Mouse (Mus musculus) thymus, adult 2 months (tissue): ENCODE data around the gene Olfr1377. TPM values are rescaled to one million over a fixed set of nuclear protein-coding genes. Genes with fewer than 3 reads are reported as not detected.

Source experiments
- DNase-seq: peaks from one replicate; pipeline ENCODE4 v3.0.0; 2021
- H3K27ac ChIP-seq: fragments of 200-500 bp; 2 replicates; pipeline ENCODE4 v1.5.1; 2012; ENCODE audit warnings: low read length, control low read depth; ENCODE audit not compliant: control insufficient read depth, insufficient read depth
- H3K27me3 ChIP-seq: fragments of 200-500 bp; 2 replicates; pipeline ENCODE4 v1.6.1; 2012; ENCODE audit warnings: mild to moderate bottlenecking, low read length, moderate library complexity, mixed read lengths; ENCODE audit not compliant: control insufficient read depth, insufficient read depth
- H3K36me3 ChIP-seq: fragments of 200-500 bp; 2 replicates; pipeline ENCODE4 v1.6.1; 2012; ENCODE audit warnings: mild to moderate bottlenecking, low read length, moderate library complexity; ENCODE audit not compliant: control insufficient read depth, insufficient read depth
- H3K4me1 ChIP-seq: fragments of 200-500 bp; replicated peaks from 2 replicates; pipeline ENCODE4 v1.6.1; 2012; ENCODE audit warnings: low read length; ENCODE audit not compliant: control insufficient read depth, insufficient read depth
- H3K4me3 ChIP-seq: fragments of 200-500 bp; 2 replicates; pipeline ENCODE4 v1.5.1; 2012; ENCODE audit warnings: mild to moderate bottlenecking, low read length, control low read depth, moderate library complexity; ENCODE audit not compliant: control insufficient read depth, insufficient read depth
- CTCF ChIP-seq: fragments of 200-500 bp; IDR thresholded peaks from 2 replicates; pipeline ENCODE4 v1.5.1; 2012; ENCODE audit warnings: mild to moderate bottlenecking, control low read depth, low read length, moderate library complexity, borderline replicate concordance; ENCODE audit not compliant: control insufficient read depth, poor library complexity, insufficient read depth; ENCODE audit errors: extremely low read depth
- POLR2A ChIP-seq: fragments of 200-500 bp; IDR thresholded peaks from 2 replicates; pipeline ENCODE4 v1.6.1; 2012; ENCODE audit warnings: mild to moderate bottlenecking, low read length, control low read depth, moderate library complexity; ENCODE audit not compliant: control insufficient read depth, poor library complexity, insufficient read depth; ENCODE audit errors: extremely low read depth
- WGBS: fragments of 180-500 bp; shearing (Covaris S2); methylation state at CpG from one replicate; pipeline ENCODE4 v1.1.7; 2018; 5-methylcytosine and 5-hydroxymethylcytosine counted together
- polyA plus RNA-seq: library from polyadenylated mRNA; depleted of rRNA; stranded (reverse); fragments of >200 nt; gene quantifications from 2 replicates; pipeline ENCODE4 v1.2.3, GENCODE M21; 2012

The Olfr1377 gene
- polyA plus RNA-seq, 1 experiment: 0.09 TPM

DNA sequence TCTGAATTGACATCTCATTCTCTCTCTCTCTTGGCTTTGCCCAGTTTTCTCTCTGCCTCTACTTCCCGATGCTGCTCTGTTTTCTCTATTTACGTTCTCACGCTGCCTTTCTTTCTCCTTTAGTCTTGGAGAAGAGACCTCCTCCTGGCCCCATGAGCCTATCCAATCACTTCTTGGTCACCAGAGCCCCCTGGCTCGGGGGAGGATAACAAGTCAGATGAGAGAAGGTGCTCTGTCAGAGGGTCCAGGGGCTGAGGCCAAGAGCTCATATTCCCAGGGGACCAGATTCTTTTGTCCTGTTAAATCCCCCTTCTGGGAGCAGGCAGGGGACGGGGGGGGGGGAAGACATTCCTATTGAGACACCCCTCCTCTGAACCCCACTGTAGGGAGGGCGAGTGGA, 28.1 kb upstream of the Olfr1377 start, which contains the start of gene Prop1:
Gene Prop1 (minus strand): TSS at position 101 of the 400 bp plus-strand sequence.
- no peaks in the 10 kb centered on the region for H3K4me1 ChIP-seq
- TF ChIP-seq POLR2A (no peak), CTCF (no peak)
- no peak for DNase-seq
- no peaks in the 10 kb centered on the region for H3K27me3 ChIP-seq
- 86% methylated on average over 6 of the region's 6 CpGs for WGBS
- H3K27ac ChIP-seq: no peak within 1 kb of the TSS
- no peak within 1 kb of the TSS for H3K4me3 ChIP-seq
- H3K36me3 ChIP-seq: no peaks in the 10 kb centered on the region

DNA sequence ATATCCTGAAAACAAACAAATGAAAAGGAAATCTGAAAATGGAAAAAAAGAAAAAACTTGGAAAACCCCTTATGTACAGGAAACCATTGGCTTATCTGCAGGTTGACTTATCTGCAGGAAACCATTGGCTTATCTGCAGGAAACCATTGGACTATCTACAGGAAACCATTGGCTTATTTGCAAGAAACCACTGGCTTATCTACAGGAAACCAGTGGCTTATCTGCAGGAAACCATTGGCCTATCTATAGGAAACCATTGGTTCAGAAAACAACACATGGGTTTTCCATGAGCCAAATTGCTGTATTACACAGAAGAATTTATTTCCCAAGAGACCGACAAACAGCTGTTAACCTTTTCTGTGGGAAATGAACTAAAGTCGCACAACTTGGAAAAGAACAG, 16.9 kb upstream of the Olfr1377 start:
- no peak overlapping the region for H3K27ac ChIP-seq
- 9% methylated on average over 2 of the region's 2 CpGs for WGBS
- H3K27me3 ChIP-seq: no peaks in the 10 kb centered on the region
- H3K36me3 ChIP-seq: no peaks in the 10 kb centered on the region
- DNase-seq: no peak
- no peaks in the 10 kb centered on the region for H3K4me1 ChIP-seq
- TF ChIP-seq CTCF: no peak
- TF ChIP-seq POLR2A: no peak
- H3K4me3 ChIP-seq: no peak overlapping the region

DNA sequence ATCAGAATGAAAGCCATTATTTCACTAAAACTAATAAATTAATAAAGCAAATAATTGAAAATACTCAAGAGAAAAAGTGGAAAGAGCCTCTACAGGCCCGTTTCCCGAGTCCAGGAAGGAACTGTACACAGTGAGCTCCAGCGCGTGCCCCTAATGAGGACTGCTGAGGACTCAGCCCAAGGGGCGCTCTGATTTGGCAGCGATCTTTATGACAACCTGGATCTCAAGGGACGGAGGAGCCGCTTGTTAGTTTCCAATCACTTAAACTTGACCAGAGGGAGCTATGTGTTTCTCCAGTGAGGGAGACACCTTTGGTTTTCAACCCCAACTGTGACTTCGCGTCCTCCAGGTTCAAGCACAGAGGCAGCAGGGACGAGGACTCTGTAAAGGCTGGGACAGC, 15.5 kb upstream of the Olfr1377 start, which contains the start of gene Olfr1378:
Gene Olfr1378 (plus strand): TSS at position 301 of the 400 bp plus-strand sequence.
- no peaks in the 10 kb centered on the region for H3K27me3 ChIP-seq
- no peaks in the 10 kb centered on the region for H3K36me3 ChIP-seq
- WGBS: 94% methylated on average over 11 of the region's 11 CpGs
- TF ChIP-seq POLR2A (no peak), CTCF (no peak)
- DNase-seq: no peak
- H3K4me1 ChIP-seq: no peaks in the 10 kb centered on the region
- no peak within 1 kb of the TSS for H3K4me3 ChIP-seq
- no peak within 1 kb of the TSS for H3K27ac ChIP-seq

DNA sequence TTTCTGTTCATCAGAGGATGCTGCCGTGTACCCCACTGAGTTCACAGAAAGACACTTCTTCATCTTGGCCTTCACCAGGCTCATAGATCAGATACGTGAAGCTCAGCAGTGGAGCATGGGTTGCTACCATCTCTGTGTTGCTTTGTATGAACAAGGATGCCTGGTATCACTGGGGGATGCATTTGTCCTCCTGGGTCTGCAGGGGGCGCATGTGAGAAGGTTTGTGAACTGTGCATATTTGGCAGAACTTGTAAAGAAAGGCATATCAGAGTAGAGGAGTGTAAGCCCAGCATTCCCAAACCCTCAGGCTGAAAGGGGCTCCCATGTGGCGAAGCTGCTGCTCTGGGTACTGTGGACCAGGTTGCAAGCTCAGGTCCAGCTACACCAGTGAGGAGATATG, 4.6 kb upstream of the Olfr1377 start:
- WGBS: 90% methylated on average over 4 of the region's 4 CpGs
- no peaks in the 10 kb centered on the region for H3K4me1 ChIP-seq
- H3K27me3 ChIP-seq: no peaks in the 10 kb centered on the region
- DNase-seq: no peak
- H3K27ac ChIP-seq: no peak overlapping the region
- H3K4me3 ChIP-seq: no peak overlapping the region
- TF ChIP-seq POLR2A (no peak), CTCF (no peak)
- no peaks in the 10 kb centered on the region for H3K36me3 ChIP-seq

DNA sequence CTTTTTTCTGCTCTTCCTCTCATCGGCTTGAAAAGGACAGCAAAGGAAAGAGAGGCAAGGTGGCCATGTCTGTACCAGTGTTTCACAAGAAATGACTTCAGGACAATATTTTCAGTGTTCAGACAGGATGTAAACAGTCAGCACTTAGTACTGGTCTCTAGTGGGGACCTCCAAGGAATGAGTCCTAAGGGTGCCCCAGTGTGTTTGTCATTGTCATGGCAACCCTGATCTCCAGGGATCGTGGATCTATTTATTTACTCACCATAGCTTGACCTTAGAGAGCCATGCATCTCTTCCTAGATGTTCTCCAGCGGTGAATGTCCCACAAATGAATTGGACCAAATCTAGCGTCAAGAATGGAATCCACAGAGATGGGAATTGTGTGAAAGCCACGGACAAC, 21.5 kb downstream of the Olfr1377 start, which contains the start of gene Olfr51:
Gene Olfr51 (plus strand): TSS at position 301 of the 400 bp plus-strand sequence.
- Histone ChIP-seq H3K27me3 (no peaks in the 10 kb centered on the region), H3K36me3 (no peaks in the 10 kb centered on the region), H3K4me3 (no peak within 1 kb of the TSS), H3K4me1 (no peaks in the 10 kb centered on the region), H3K27ac (no peak within 1 kb of the TSS)
- TF ChIP-seq POLR2A: no peak
- no peak for TF ChIP-seq CTCF
- no peak for DNase-seq
- WGBS: 89% methylated on average over 5 of the region's 5 CpGs

DNA sequence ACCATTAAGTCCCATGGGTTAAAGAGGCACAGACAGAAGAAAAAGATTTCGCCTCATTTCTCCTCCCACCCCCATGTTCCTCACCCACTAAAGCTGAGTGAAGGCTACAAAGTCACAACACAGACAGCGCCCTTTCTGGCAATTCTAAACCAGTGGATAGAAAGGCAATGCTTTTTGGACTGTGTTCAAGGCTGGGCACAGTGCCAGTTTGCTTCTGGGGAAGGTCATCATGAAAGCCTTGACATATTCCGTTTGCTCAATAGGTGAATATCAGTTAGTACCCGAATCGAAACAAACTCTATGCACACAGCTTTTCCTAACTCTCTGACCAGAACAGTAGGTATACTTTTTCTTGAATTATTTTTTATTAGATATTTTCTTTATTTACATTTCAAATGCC, 30.1 kb downstream of the Olfr1377 start:
- TF ChIP-seq POLR2A (no peak), CTCF (no peak)
- Histone ChIP-seq H3K4me1 (no peaks in the 10 kb centered on the region), H3K36me3 (no peaks in the 10 kb centered on the region), H3K27me3 (no peaks in the 10 kb centered on the region), H3K27ac (no peak overlapping the region), H3K4me3 (no peak overlapping the region)
- 87% methylated on average over 5 of the region's 5 CpGs for WGBS
- DNase-seq: no peak

DNA sequence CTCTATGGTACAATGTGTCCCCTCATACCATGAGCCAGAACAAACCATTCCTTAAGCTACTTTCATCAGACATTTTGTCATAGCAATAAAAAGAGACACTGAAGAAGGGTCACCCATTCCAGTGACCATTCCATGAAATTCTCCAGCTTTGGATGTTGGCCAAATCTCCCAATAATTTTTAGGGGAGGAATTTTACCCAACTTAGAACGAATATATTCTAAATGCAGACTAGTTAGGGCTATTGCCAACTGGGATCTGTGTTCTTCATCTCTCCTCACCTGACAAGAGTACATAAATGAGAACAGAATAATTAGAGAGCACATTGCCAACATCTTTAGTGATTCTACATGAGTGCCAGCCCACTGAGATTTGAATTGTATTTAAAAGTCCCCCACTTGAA, 32.2 kb downstream of the Olfr1377 start, which contains the start of gene Olfr54:
Gene Olfr54 (plus strand): TSS at position 301 of the 400 bp plus-strand sequence.
- WGBS: 74% methylated on average over 1 of the region's 1 CpGs
- no peaks in the 10 kb centered on the region for H3K4me1 ChIP-seq
- TF ChIP-seq CTCF (no peak), POLR2A (no peak)
- no peaks in the 10 kb centered on the region for H3K27me3 ChIP-seq
- no peak within 1 kb of the TSS for H3K27ac ChIP-seq
- no peaks in the 10 kb centered on the region for H3K36me3 ChIP-seq
- no peak within 1 kb of the TSS for H3K4me3 ChIP-seq
- DNase-seq: no peak
